Mouse (Mus musculus): ENCODE data around the gene Socs2.

DNA sequence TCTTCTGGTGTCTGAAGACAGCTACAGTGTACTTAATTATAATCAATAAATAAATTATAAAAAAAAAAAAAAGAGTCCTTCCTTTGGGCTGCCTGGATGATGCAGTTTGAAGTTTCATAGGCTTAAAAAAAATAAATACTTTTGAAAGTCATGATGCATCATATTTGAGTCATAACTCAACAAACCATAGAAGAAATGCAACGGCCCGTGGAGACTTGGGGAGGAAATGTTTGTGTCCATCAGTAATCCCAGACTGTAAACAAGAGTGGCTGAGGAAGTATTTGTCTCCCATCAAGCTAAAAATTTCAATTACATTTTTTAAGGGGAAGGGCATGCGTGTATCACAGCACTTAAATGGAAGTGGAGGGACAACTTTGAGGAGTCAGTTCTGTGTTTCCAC, 69.2 kb downstream of the Socs2 start:
- no peak for TF ChIP-seq CTCF (IDR thresholded peaks at IDR 0.05; ENCODE audit: extremely low read depth, insufficient read length, insufficient replicate concordance, low read depth, low read length)
- TF ChIP-seq POLR2A (IDR thresholded peaks at IDR 0.05; ENCODE audit: low read depth, low read length): no peak

All from small intestine, adult 2 months (tissue).